Mouse (Mus musculus): Measurements from ENCODE around the gene Ccm2l. TPM values are rescaled to one million over a fixed set of nuclear protein-coding genes. Genes with fewer than 3 reads are reported as not detected.
A peak's percentile ranks its signal among the peaks of the same experiment; 100 is the strongest.

Ccm2l gene
- polyA plus RNA-seq, 1 experiment from 2014 or later, result 0.89 TPM

DNA sequence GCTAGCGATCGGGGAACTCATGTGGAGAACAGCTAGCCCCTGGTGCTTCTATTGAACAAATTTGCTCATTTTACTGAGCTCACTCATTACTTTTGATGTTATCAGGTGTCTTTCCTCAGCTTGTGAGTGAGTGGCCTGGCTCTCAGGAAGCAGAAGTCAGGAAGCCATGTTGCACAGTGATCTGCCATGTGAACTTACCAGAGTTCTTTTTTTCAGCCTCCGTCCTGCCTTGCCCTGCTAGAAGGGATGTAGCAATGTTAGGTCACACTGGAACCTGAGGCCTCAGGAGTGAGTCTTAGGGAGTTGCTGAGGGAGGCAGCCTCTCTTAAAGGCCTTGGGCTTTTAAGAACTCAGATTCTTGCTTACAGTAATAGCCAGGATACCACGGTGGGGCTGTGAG is 18.1 kb downstream of the Ccm2l start:
- WGBS (ENCODE audit: insufficient replicate concordance), result 56% methylated on average over 4 of the region's 4 CpGs
- DNase-seq, result no peak

DNA sequence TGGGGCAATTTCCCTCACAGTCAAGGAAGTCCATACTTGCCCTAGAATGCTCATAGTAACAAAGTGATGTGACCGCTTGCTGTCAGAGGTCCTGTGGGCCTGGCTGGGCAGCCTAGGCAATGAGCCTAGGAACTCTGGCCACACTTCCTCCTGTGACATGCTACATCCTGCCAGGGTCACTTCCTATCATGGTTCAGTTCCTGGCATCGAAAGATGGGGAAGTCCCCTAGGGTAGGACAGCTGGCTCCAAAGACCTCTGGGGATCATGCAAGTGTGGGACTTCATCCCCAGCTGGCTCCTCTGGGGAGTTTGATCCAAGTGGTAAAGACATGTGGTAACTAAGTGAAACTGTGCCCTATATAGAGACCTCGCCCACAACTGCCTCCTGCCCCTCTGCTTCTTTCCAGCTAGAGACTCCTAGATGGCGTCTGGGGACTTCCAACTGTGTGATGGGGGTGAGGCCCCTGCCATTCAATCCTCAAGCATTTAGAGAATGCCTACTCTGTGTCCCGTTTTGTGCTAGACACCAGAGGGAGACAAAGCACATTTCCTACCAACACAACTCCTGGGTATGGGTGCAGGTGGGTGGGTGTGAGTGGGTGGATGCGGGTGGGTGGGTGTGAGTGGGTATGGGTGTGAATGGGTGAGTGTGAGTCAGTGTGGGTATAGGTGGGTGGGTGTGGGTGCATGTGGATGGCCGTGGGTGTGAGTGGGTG is 18.7 kb downstream of the Ccm2l start:
- Histone ChIP-seq H3K4me1 (ENCODE audit: insufficient read depth) (peaks cover 19% of the 10 kb centered on the region), H3K9ac (replicated peaks) (no peak overlapping the region), H3K9me3 (ENCODE audit: low read length) (no peaks in the 10 kb centered on the region), H3K27me3 (ENCODE audit: insufficient read depth, low read length) (no peaks in the 10 kb centered on the region), H3K4me3 (ENCODE audit: low read depth, low read length) (no peak overlapping the region), H3K27ac (ENCODE audit: low read depth) (peak overlapping the region; percentile 92), H3K36me3 (replicated peaks; ENCODE audit: insufficient read depth, low read length) (no peaks in the 10 kb centered on the region), H3K4me2 (ENCODE audit: low read depth, low read length) (0 out of 2 replicates have a peak overlapping the region, but pooled peaks have one; percentile 2)
- peak; percentile 57 for TF ChIP-seq CTCF (IDR thresholded peaks at IDR 0.05; ENCODE audit: low read depth)
- TF ChIP-seq EP300 (IDR thresholded peaks at IDR 0.05; ENCODE audit: low read depth), result 0 out of 2 replicates have a peak, but pooled peaks have one; percentile 55
- WGBS (ENCODE audit: insufficient replicate concordance), result 43% methylated on average over 7 of the region's 7 CpGs
- ATAC-seq (peak; percentile 82), DNase-seq (peak; percentile 63)

More for the DNA sequence above, 18.1 kb downstream of the Ccm2l start:
- TF ChIP-seq CTCF (IDR thresholded peaks at IDR 0.05; ENCODE audit: low read depth) (no peak), EP300 (IDR thresholded peaks at IDR 0.05; ENCODE audit: low read depth) (no peak)
- Histone ChIP-seq H3K36me3 (replicated peaks; ENCODE audit: insufficient read depth, low read length) (no peaks in the 10 kb centered on the region), H3K4me1 (ENCODE audit: insufficient read depth) (peaks cover 18% of the 10 kb centered on the region), H3K27ac (ENCODE audit: low read depth) (peak overlapping the region; percentile 92), H3K4me3 (ENCODE audit: low read depth, low read length) (no peak overlapping the region), H3K27me3 (ENCODE audit: insufficient read depth, low read length) (no peaks in the 10 kb centered on the region), H3K9ac (replicated peaks) (no peak overlapping the region), H3K9me3 (ENCODE audit: low read length) (no peaks in the 10 kb centered on the region), H3K4me2 (ENCODE audit: low read depth, low read length) (no peak overlapping the region)
- peak; percentile 40 for ATAC-seq

- no peak overlapping the region for H3K27ac ChIP-seq (ENCODE audit: low read depth)
- no peak overlapping the region for H3K9ac ChIP-seq (replicated peaks)
- H3K4me1 ChIP-seq (ENCODE audit: insufficient read depth), result peaks cover 20% of the 10 kb centered on the region
- DNase-seq (no peak), ATAC-seq (no peak)
- WGBS (ENCODE audit: insufficient replicate concordance), result 67% methylated on average over 6 of the region's 6 CpGs
- no peak overlapping the region for H3K4me2 ChIP-seq (ENCODE audit: low read depth, low read length)
- TF ChIP-seq CTCF (IDR thresholded peaks at IDR 0.05; ENCODE audit: low read depth) (no peak), EP300 (IDR thresholded peaks at IDR 0.05; ENCODE audit: low read depth) (no peak)
- H3K27me3 ChIP-seq (ENCODE audit: insufficient read depth, low read length), result no peaks in the 10 kb centered on the region
- no peaks in the 10 kb centered on the region for H3K9me3 ChIP-seq (ENCODE audit: low read length)
- no peaks in the 10 kb centered on the region for H3K36me3 ChIP-seq (replicated peaks; ENCODE audit: insufficient read depth, low read length)
- no peak overlapping the region for H3K4me3 ChIP-seq (ENCODE audit: low read depth, low read length)
These were observed 19.8 kb downstream of the Ccm2l start for GRCm38 (mm10) chr2:153085556-153085955.

GRCm38 (mm10) chr2:153086166-153086565 is 20.4 kb downstream of the Ccm2l start:
- 80% methylated on average over 4 of the region's 4 CpGs for WGBS (ENCODE audit: insufficient replicate concordance)
- Histone ChIP-seq H3K9ac (replicated peaks) (no peak overlapping the region), H3K4me2 (ENCODE audit: low read depth, low read length) (no peak overlapping the region), H3K27ac (ENCODE audit: low read depth) (no peak overlapping the region), H3K36me3 (replicated peaks; ENCODE audit: insufficient read depth, low read length) (no peaks in the 10 kb centered on the region), H3K4me3 (ENCODE audit: low read depth, low read length) (no peak overlapping the region), H3K4me1 (ENCODE audit: insufficient read depth) (peaks cover 23% of the 10 kb centered on the region), H3K27me3 (ENCODE audit: insufficient read depth, low read length) (no peaks in the 10 kb centered on the region), H3K9me3 (ENCODE audit: low read length) (no peaks in the 10 kb centered on the region)
- DNase-seq (no peak), ATAC-seq (no peak)
- no peak for TF ChIP-seq EP300 (IDR thresholded peaks at IDR 0.05; ENCODE audit: low read depth)
- TF ChIP-seq CTCF (IDR thresholded peaks at IDR 0.05; ENCODE audit: low read depth), result no peak

DNA sequence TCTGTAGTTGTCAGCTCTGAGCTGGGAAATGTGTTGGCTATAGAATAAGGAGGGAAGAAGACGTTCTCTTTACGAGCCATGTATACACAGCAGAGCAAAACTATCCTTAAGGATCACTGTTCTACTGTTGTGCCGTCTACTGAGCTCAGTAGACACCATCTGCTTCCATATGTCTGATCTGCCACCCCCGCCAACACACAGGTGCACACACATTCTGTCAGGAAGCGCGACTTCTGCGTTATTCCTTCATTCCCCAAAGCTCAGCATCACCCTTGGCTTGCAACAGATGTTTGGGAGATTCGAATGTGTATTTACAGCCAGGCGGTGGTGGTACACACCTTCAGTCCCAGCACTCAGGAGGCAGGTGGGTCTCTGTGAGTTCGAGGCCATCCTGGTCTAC is 21.3 kb downstream of the Ccm2l start:
- Histone ChIP-seq H3K4me3 (ENCODE audit: low read depth, low read length) (no peak overlapping the region), H3K4me1 (ENCODE audit: insufficient read depth) (peaks cover 19% of the 10 kb centered on the region), H3K4me2 (ENCODE audit: low read depth, low read length) (no peak overlapping the region), H3K27ac (ENCODE audit: low read depth) (no peak overlapping the region), H3K9ac (replicated peaks) (no peak overlapping the region), H3K9me3 (ENCODE audit: low read length) (no peaks in the 10 kb centered on the region), H3K27me3 (ENCODE audit: insufficient read depth, low read length) (no peaks in the 10 kb centered on the region), H3K36me3 (replicated peaks; ENCODE audit: insufficient read depth, low read length) (no peaks in the 10 kb centered on the region)
- no peak for ATAC-seq
- TF ChIP-seq CTCF (IDR thresholded peaks at IDR 0.05; ENCODE audit: low read depth) (no peak), EP300 (IDR thresholded peaks at IDR 0.05; ENCODE audit: low read depth) (no peak)
- DNase-seq, result no peak
- 83% methylated on average over 10 of the region's 10 CpGs for WGBS (ENCODE audit: insufficient replicate concordance)

DNA sequence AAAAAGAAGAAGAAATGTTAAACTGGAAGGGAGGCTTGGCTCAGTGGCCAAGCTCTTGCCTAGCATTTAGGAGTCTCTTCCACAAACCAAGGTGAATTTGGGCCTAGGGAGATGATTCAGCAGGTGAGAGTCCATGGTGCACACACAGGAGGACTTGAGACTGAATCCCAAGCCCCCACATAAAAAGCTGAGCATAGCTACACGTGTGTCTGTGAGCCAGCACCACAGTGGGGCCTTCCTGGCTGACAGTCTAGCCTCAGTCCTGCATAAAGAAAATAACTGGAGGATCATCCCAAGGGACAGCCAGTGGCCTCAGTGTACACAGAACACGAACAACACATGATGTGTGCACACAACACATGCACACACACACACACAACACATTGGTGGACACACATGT is 23.6 kb downstream of the Ccm2l start:
- H3K36me3 ChIP-seq (replicated peaks; ENCODE audit: insufficient read depth, low read length), result no peaks in the 10 kb centered on the region
- DNase-seq, result no peak
- TF ChIP-seq CTCF (IDR thresholded peaks at IDR 0.05; ENCODE audit: low read depth), result no peak
- no peak for TF ChIP-seq EP300 (IDR thresholded peaks at IDR 0.05; ENCODE audit: low read depth)
- ATAC-seq, result no peak
- 65% methylated on average over 2 of the region's 2 CpGs for WGBS (ENCODE audit: insufficient replicate concordance)
- H3K9me3 ChIP-seq (ENCODE audit: low read length), result no peaks in the 10 kb centered on the region
- H3K9ac ChIP-seq (replicated peaks), result no peak overlapping the region
- H3K4me2 ChIP-seq (ENCODE audit: low read depth, low read length), result no peak overlapping the region
- peak overlapping the region; percentile 83 for H3K27ac ChIP-seq (ENCODE audit: low read depth)
- H3K4me3 ChIP-seq (ENCODE audit: low read depth, low read length), result no peak overlapping the region
- H3K27me3 ChIP-seq (ENCODE audit: insufficient read depth, low read length), result no peaks in the 10 kb centered on the region
- H3K4me1 ChIP-seq (ENCODE audit: insufficient read depth), result peaks cover 16% of the 10 kb centered on the region

All from liver, postnatal 0 days (tissue).